Mouse (Mus musculus) stomach, postnatal 0 days (tissue): ENCODE measurements around the gene Dusp22.

Source experiments
- CTCF ChIP-seq: IDR thresholded peaks from 2 replicates; pipeline ENCODE4 v1.5.1; 2016; ENCODE audit warnings: antibody characterized with exemption, low read depth, mild to moderate bottlenecking, moderate library complexity
- EP300 ChIP-seq: optimal IDR thresholded peaks from 2 replicates; pipeline ENCODE3; 2016; ENCODE audit warnings: antibody characterized with exemption

DNA sequence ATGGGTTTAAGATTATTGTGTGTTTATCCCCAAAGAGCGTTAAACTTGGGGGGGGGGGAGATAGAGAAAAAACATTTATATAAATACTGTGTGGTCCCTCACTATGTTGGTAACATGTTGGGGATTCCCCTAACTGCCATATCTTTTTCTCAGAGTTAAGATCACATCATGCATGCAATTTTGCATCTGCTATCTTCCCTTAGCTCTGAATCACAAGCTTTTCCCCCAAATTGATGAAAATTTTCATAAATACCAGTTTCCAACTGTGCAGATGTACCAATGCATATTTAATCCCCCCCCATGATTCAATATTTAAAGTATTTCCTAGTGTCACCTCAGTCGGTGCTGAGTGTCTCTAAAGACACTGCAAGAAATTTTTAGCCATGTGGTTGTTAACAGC lies 77.5 kb downstream of the Dusp22 start:
- TF ChIP-seq CTCF, result no peak
- TF ChIP-seq EP300, result no peak
